Mouse (Mus musculus): ENCODE measurements around the gene Gm45021.

Gene Gm45021

GRCm38 (mm10) chr6:48613464-48613863 lies 24.1 kb downstream of the Gm45021 start:
- DNase-seq (ENCODE audit: low spot score): no peak

GRCm38 (mm10) chr6:48614756-48615155 lies 25.3 kb downstream of the Gm45021 start:
- DNase-seq (ENCODE audit: low spot score): no peak

- DNase-seq (ENCODE audit: low spot score): no peak
These were observed 30.6 kb downstream of the Gm45021 start for GRCm38 (mm10) chr6:48620031-48620430.

GRCm38 (mm10) chr6:48622186-48622843 lies 32.9 kb downstream of the Gm45021 start:
- DNase-seq (ENCODE audit: low spot score): peak; percentile 73

GRCm38 (mm10) chr6:48623460-48623859 lies 34.0 kb downstream of the Gm45021 start:
- peak; percentile 27 for DNase-seq (ENCODE audit: low spot score)

- DNase-seq (ENCODE audit: low spot score): no peak
These were observed 37.1 kb downstream of the Gm45021 start, which contains the start of gene AI854703 for GRCm38 (mm10) chr6:48626464-48626863. TSS of gene AI854703 (plus strand) at chr6:48626764.

- peak; percentile 70 for DNase-seq (ENCODE audit: low spot score)
These were observed 37.6 kb downstream of the Gm45021 start for GRCm38 (mm10) chr6:48626984-48627383.

- no peak for DNase-seq (ENCODE audit: low spot score)
These were observed 38.1 kb downstream of the Gm45021 start for GRCm38 (mm10) chr6:48627511-48627924.

- no peak for DNase-seq (ENCODE audit: low spot score)
These were observed 39.0 kb downstream of the Gm45021 start for GRCm38 (mm10) chr6:48628377-48628776.

- DNase-seq (ENCODE audit: low spot score): no peak
These were observed 39.6 kb downstream of the Gm45021 start for GRCm38 (mm10) chr6:48628808-48629660.

GRCm38 (mm10) chr6:48629661-48630034 lies 40.2 kb downstream of the Gm45021 start:
- DNase-seq (ENCODE audit: low spot score): no peak

GRCm38 (mm10) chr6:48630831-48631230 lies 41.4 kb downstream of the Gm45021 start:
- DNase-seq (ENCODE audit: low spot score): no peak

GRCm38 (mm10) chr6:48635105-48635504 lies 45.7 kb downstream of the Gm45021 start:
- DNase-seq (ENCODE audit: low spot score): no peak

- DNase-seq (ENCODE audit: low spot score): no peak
These were observed 47.1 kb downstream of the Gm45021 start for GRCm38 (mm10) chr6:48636515-48636914.

GRCm38 (mm10) chr6:48637811-48638500 lies 48.5 kb downstream of the Gm45021 start:
- no peak for DNase-seq (ENCODE audit: low spot score)

- no peak for DNase-seq (ENCODE audit: low spot score)
These were observed 49.1 kb downstream of the Gm45021 start for GRCm38 (mm10) chr6:48638553-48638952.

GRCm38 (mm10) chr6:48641391-48641790 lies 52.0 kb downstream of the Gm45021 start:
- DNase-seq (ENCODE audit: low spot score): no peak

GRCm38 (mm10) chr6:48642764-48643292 lies 53.4 kb downstream of the Gm45021 start:
- DNase-seq (ENCODE audit: low spot score): peak; percentile 83

GRCm38 (mm10) chr6:48645660-48646308 lies 56.4 kb downstream of the Gm45021 start:
- DNase-seq (ENCODE audit: low spot score): peak; percentile 61

GRCm38 (mm10) chr6:48646309-48646690 lies 56.9 kb downstream of the Gm45021 start:
- no peak for DNase-seq (ENCODE audit: low spot score)

- peak; percentile 13 for DNase-seq (ENCODE audit: low spot score)
These were observed 57.6 kb downstream of the Gm45021 start, which contains the start of gene Gimap8 for GRCm38 (mm10) chr6:48646995-48647394. TSS of gene Gimap8 (plus strand) at chr6:48647234.

GRCm38 (mm10) chr6:48647611-48648010 lies 58.2 kb downstream of the Gm45021 start:
- DNase-seq (ENCODE audit: low spot score): no peak
